Mouse (Mus musculus) CD4-positive, CD25-positive, alpha-beta regulatory T cell, adult 2 months (primary cell): ENCODE data around the gene 8030474K03Rik.
"Not testable (repeated sequence)": the region's sequence is repeated elsewhere in the genome, so short reads cannot be mapped to it uniquely, and the experiment has no call there.

Experiments used
- DNase-seq: peaks from one replicate; pipeline ENCODE4 v3.0.0-alpha.2; 2012; ENCODE audit warnings: low read depth, low spot score

The 8030474K03Rik gene

GRCm38 (mm10) chrX:101794342-101794741 is at the start of gene 8030474K03Rik, which contains the start of gene Gm4779:
TSS of gene 8030474K03Rik (plus strand) at chrX:101794656.
TSS of gene Gm4779 (minus strand) at chrX:101794423.
- DNase-seq, result no peak

- DNase-seq, result no peak
Measured at GRCm38 (mm10) chrX:101750144-101750543, 44.3 kb upstream of the 8030474K03Rik start.

GRCm38 (mm10) chrX:101754478-101754877 is 40.0 kb upstream of the 8030474K03Rik start:
- DNase-seq, result no peak

GRCm38 (mm10) chrX:101764621-101765020 is 29.8 kb upstream of the 8030474K03Rik start:
- DNase-seq, result peak; percentile 19

- peak; percentile 27 for DNase-seq
Measured at GRCm38 (mm10) chrX:101765111-101765510, 29.3 kb upstream of the 8030474K03Rik start.

- DNase-seq, result peak; percentile 41
Measured at GRCm38 (mm10) chrX:101767280-101767679, 27.2 kb upstream of the 8030474K03Rik start.

GRCm38 (mm10) chrX:101769478-101769877 is 25.0 kb upstream of the 8030474K03Rik start:
- no peak for DNase-seq

- DNase-seq, result no peak
Measured at GRCm38 (mm10) chrX:101770307-101770706, 24.1 kb upstream of the 8030474K03Rik start.

- peak; percentile 74 for DNase-seq
Measured at GRCm38 (mm10) chrX:101772035-101772434, 22.4 kb upstream of the 8030474K03Rik start.

GRCm38 (mm10) chrX:101791551-101791950 is 2.9 kb upstream of the 8030474K03Rik start:
- peak; percentile 66 for DNase-seq

GRCm38 (mm10) chrX:101805512-101805911 is 11.1 kb downstream of the 8030474K03Rik start:
- peak; percentile 40 for DNase-seq

- DNase-seq, result peak; percentile 2
Measured at GRCm38 (mm10) chrX:101811750-101812149, 17.3 kb downstream of the 8030474K03Rik start.

GRCm38 (mm10) chrX:101819163-101819562 is 24.7 kb downstream of the 8030474K03Rik start:
- DNase-seq, result peak; percentile 6

GRCm38 (mm10) chrX:101819980-101820379 is 25.5 kb downstream of the 8030474K03Rik start:
- DNase-seq, result not testable (repeated sequence)

- no peak for DNase-seq
Measured at GRCm38 (mm10) chrX:101847191-101847795, 52.8 kb downstream of the 8030474K03Rik start.
